Mouse (Mus musculus) urinary bladder, adult 2 months (tissue): ENCODE results near the gene Glrp1. TPM values are rescaled to one million over a fixed set of nuclear protein-coding genes. Genes with fewer than 3 reads are reported as not detected.

Source experiments
- DNase-seq: peaks from one replicate; pipeline ENCODE4 v3.0.0; 2022; ENCODE audit warnings: low spot score
- polyA plus RNA-seq: library from polyadenylated mRNA; depleted of rRNA; stranded (reverse); fragments of >200 nt; gene quantifications from 2 replicates; pipeline ENCODE4 v1.2.3, GENCODE M21; 2012; rRNA removed

Gene Glrp1
- polyA plus RNA-seq: not detected in 2 replicates

DNA sequence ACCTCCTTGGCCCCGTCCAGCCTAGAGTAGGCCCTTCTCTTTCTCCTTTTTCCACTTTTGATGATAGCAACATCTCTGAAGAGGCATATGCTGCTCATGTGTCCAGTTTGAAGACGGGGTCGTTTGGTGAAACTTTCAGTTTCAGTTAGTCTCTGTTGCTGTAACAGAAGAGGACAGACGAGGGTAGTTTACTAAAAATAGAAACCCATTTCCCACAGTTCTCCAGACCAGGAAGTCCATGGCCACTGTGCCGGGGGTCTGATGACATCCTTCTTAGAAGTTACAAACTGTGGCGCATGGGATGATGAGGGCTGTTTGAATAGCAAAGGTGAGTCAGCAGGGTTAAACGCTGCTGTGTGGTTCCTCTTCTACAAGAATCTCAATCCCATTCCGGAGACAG is at the start of gene Glrp1:
TSS of gene Glrp1 (minus strand) at position 278 of the 400 bp plus-strand sequence.
- DNase-seq: no peak

- no peak for DNase-seq
These were observed 49.4 kb upstream of the Glrp1 start for GRCm38 (mm10) chr1:88559258-88559657.

DNA sequence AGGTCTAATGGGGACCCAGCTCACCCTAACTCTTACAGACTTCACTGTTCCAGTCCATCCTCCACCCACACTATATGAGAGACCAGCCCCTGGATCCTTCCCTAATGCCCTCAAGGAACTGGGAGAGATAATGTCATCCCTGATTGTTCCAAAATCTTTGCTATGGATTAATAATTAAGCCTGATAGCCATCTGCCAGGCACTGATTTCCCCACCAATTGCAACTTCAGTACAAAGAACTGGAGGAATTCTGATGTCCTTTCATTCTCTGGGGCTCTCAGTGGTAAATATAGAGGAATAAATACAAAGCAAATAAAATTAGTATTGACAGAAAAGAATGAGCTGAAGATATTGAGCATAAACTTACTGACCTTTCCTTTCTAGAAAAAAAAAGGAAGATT is 48.9 kb upstream of the Glrp1 start:
- no peak for DNase-seq

DNA sequence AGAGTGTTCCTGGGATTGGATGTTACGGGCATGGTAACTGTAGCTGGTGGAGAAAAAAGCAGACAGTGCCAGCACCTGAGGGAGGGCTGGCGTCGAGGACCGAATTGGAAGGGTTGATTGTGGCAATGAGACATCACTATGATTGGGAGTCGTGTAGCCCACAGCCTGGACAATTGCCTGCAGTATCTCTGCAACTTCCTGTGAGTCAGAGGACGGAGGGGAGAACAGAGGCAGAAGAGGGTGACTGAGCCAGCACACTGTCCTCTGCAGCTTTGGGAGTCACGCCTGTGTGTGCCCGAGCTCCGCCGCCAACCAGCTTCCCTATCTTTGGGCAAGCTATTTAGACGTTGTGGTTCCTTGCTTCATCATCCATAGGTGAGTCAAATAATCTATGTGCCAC is 46.5 kb upstream of the Glrp1 start:
- no peak for DNase-seq

GRCm38 (mm10) chr1:88553500-88554187 is 43.8 kb upstream of the Glrp1 start:
- DNase-seq: no peak

GRCm38 (mm10) chr1:88549263-88549662 is 39.4 kb upstream of the Glrp1 start:
- no peak for DNase-seq

- no peak for DNase-seq
These were observed 37.3 kb upstream of the Glrp1 start for GRCm38 (mm10) chr1:88547172-88547571.

- DNase-seq: no peak
These were observed 33.7 kb upstream of the Glrp1 start for GRCm38 (mm10) chr1:88543608-88544007.

GRCm38 (mm10) chr1:88539823-88540222 is 30.0 kb upstream of the Glrp1 start:
- DNase-seq: no peak

- no peak for DNase-seq
These were observed 29.4 kb upstream of the Glrp1 start for GRCm38 (mm10) chr1:88539256-88539655.

GRCm38 (mm10) chr1:88536308-88536707 is 26.4 kb upstream of the Glrp1 start:
- no peak for DNase-seq

- no peak for DNase-seq
These were observed 24.2 kb upstream of the Glrp1 start for GRCm38 (mm10) chr1:88534091-88534490.

GRCm38 (mm10) chr1:88526161-88526560 is 16.3 kb upstream of the Glrp1 start:
- DNase-seq: no peak

DNA sequence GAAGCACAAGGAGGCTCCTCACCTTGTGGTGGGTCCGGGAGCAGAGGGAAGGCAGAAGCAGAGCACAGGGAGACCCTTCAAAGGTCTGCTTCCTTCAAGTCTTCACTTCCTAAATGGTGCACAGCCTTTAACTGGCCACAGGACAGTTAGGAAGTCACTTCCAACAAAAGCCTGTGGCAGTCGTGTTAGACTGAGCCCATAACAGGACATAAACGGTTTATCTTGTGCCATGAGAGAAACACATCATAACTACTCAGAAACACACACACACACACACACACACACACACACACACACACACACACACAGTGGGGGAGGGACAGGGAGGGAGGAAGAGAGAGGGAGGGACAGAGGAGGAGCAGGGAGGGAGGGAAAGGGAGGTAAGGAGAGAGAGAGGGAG is 15.8 kb upstream of the Glrp1 start:
- no peak for DNase-seq

GRCm38 (mm10) chr1:88521170-88521747 is 11.4 kb upstream of the Glrp1 start:
- DNase-seq: no peak

- DNase-seq: no peak
These were observed 3.7 kb upstream of the Glrp1 start for GRCm38 (mm10) chr1:88513613-88514012.

GRCm38 (mm10) chr1:88507886-88508285 is 2.0 kb downstream of the Glrp1 start:
- no peak for DNase-seq

- no peak for DNase-seq
These were observed 2.7 kb downstream of the Glrp1 start for GRCm38 (mm10) chr1:88507214-88507613.

DNA sequence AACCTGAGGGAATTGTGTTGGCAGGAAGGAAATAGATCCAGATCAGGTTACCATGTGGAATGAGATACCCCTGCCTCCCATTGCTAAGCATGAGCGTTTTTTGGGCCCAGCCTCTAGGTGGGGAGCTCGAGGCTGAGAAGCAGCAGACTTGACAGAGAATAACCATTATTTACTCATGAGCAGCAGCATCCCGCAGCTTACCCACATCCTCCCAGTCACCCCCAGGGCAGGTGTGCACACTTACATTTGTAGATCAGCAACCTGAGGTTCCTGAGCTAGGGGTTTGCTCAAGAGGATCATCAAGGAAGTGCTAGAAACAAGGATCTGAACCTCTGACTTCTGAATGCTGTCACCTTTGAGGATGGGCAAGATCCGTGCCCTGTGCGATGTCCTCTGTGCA is 3.5 kb downstream of the Glrp1 start:
- DNase-seq: no peak

- no peak for DNase-seq
These were observed 4.2 kb downstream of the Glrp1 start for GRCm38 (mm10) chr1:88505697-88506096.

DNA sequence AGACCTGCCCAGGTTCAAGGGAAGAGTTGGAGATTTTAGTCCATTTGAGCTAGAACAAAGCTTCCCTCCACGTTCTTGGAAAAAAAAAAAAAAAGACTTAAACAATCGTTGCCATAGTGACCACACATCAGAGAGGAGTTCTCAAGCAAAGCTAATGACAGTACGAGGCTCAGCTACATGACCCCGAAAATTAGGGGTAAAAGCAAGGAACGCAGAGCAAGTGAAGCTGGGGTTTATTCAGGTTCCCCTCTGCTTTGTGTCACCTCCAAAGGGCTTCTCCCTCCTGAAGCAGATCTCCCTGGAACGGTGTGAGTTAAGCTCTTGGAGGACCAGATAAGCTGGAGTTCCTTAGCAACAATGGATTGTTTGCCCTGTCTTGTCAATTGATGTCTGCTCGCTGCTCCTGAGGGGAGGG is 5.3 kb downstream of the Glrp1 start:
- no peak for DNase-seq

DNA sequence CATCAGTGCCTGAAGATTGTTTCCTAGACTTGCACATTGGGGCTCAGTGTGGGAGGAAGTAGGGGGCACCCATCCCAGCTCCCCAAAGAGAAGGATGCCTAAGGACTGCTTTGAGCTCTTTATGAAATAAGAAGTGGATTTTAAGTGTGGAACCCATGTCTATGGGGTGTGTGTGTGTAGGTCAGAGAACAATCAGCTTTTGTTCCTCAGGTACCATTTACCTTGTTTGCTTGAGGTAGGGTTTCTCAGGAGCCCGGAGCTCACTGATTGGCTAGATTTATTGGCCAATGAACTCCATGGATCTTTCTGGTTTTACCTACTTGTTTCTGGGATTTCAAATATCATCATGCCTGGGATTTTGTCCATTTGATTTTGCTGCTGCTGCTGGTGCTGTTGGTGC is 7.0 kb downstream of the Glrp1 start:
- no peak for DNase-seq

GRCm38 (mm10) chr1:88499230-88499737 is 10.6 kb downstream of the Glrp1 start:
- no peak for DNase-seq

DNA sequence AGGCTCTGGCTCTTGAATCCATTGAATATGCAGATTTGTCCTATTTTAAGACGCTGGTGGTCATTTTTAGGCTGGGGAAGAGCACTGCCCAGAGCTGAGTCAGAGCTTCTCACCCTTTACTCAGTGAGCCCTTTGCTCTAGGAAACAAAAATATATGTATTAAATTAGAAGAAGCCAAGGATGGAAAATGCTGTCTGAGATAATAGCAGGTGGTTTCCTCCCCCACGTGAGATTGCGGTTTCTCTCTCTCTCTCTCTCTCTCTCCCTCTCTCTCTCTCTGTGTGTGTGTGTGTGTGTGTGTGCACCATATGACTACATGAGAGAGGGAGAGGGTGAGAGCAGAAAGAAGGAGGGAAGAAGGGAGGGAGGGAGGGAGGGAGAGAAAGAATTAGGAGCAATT is 12.5 kb downstream of the Glrp1 start:
- DNase-seq: no peak
